Mouse (Mus musculus): Measurements from ENCODE around the gene Atp5d.

The Atp5d gene

GRCm38 (mm10) chr10:80118552-80118951 is 19.9 kb upstream of the Atp5d start:
- DNase-seq = no peak

GRCm38 (mm10) chr10:80120146-80120545 is 18.3 kb upstream of the Atp5d start:
- no peak for DNase-seq

- no peak for DNase-seq
These were observed 16.8 kb upstream of the Atp5d start for GRCm38 (mm10) chr10:80121639-80122038.

- no peak for DNase-seq
These were observed 14.4 kb upstream of the Atp5d start for GRCm38 (mm10) chr10:80123932-80124562.

GRCm38 (mm10) chr10:80127920-80128319 is 10.5 kb upstream of the Atp5d start:
- DNase-seq = no peak

GRCm38 (mm10) chr10:80129846-80130245 is 8.6 kb upstream of the Atp5d start:
- DNase-seq = no peak

- no peak for DNase-seq
These were observed 7.9 kb upstream of the Atp5d start for GRCm38 (mm10) chr10:80130403-80131031.

- DNase-seq = no peak
These were observed 7.0 kb upstream of the Atp5d start for GRCm38 (mm10) chr10:80131316-80131951.

GRCm38 (mm10) chr10:80131952-80132350 is 6.5 kb upstream of the Atp5d start:
- DNase-seq = no peak

- peak; percentile 55 for DNase-seq
These were observed 5.1 kb upstream of the Atp5d start for GRCm38 (mm10) chr10:80133226-80133849.

- no peak for DNase-seq
These were observed 4.0 kb upstream of the Atp5d start for GRCm38 (mm10) chr10:80134421-80134820.

GRCm38 (mm10) chr10:80135161-80135560 is 3.3 kb upstream of the Atp5d start:
- no peak for DNase-seq

GRCm38 (mm10) chr10:80135641-80136040 is 2.8 kb upstream of the Atp5d start:
- DNase-seq = no peak

- peak; percentile 35 for DNase-seq
These were observed 2.1 kb upstream of the Atp5d start for GRCm38 (mm10) chr10:80136179-80136951.

- DNase-seq = peak; percentile 63
These were observed 1.3 kb upstream of the Atp5d start for GRCm38 (mm10) chr10:80136952-80137625.

- DNase-seq = peak; percentile 34
These were observed 543 bp upstream of the Atp5d start for GRCm38 (mm10) chr10:80137626-80138552.

GRCm38 (mm10) chr10:80139439-80139775 is 975 bp downstream of the Atp5d start:
- no peak for DNase-seq

- no peak for DNase-seq
These were observed 1.7 kb downstream of the Atp5d start for GRCm38 (mm10) chr10:80139975-80140665.

GRCm38 (mm10) chr10:80140666-80141035 is 2.2 kb downstream of the Atp5d start, which contains the start of gene Cbarp:
Gene Cbarp (minus strand): TSS chr10:80140835.
- no peak for DNase-seq

- DNase-seq = peak; percentile 97
These were observed 2.8 kb downstream of the Atp5d start for GRCm38 (mm10) chr10:80141243-80141642.
